Mouse (Mus musculus): ENCODE data around the gene Ppp1r1a. TPM values are rescaled to one million over a fixed set of nuclear protein-coding genes. Genes with fewer than 3 reads are reported as not detected.

Ppp1r1a gene
- not detected for polyA plus RNA-seq (2014; fragmentation: Illumina TruSeq; extraction: RNeasy Lipid Tissue Mini Kit (QIAGEN cat#74804); ENCODE audit: low replicate concordance)

GRCm38 (mm10) chr15:103537822-103538213 lies at the start of gene Ppp1r1a:
Gene Ppp1r1a (minus strand): TSS chr15:103538003.

GRCm38 (mm10) chr15:103564981-103565380 lies 27.2 kb upstream of the Ppp1r1a start, which contains the start of gene Glycam1:
Gene Glycam1 (minus strand): TSS chr15:103565081.

GRCm38 (mm10) chr15:103502435-103503250 lies 35.2 kb downstream of the Ppp1r1a start, which contains the start of gene Pde1b:
Gene Pde1b (plus strand): TSS chr15:103503034.

Other genes starting within 250 kb of the Ppp1r1a start
- not detected for gene Gpr84, start 227.4 kb downstream of the Ppp1r1a start, polyA plus RNA-seq (2014; fragmentation: Illumina TruSeq; extraction: RNeasy Lipid Tissue Mini Kit (QIAGEN cat#74804); ENCODE audit: low replicate concordance)
- gene Zfp385a, start 197.9 kb downstream of the Ppp1r1a start, polyA plus RNA-seq (2014; fragmentation: Illumina TruSeq; extraction: RNeasy Lipid Tissue Mini Kit (QIAGEN cat#74804); ENCODE audit: low replicate concordance), result not detected
- gene Itga5, start 171.2 kb downstream of the Ppp1r1a start, polyA plus RNA-seq (2014; fragmentation: Illumina TruSeq; extraction: RNeasy Lipid Tissue Mini Kit (QIAGEN cat#74804); ENCODE audit: low replicate concordance), result not detected
- not detected for gene Gtsf1, start 107.5 kb downstream of the Ppp1r1a start, polyA plus RNA-seq (2014; fragmentation: Illumina TruSeq; extraction: RNeasy Lipid Tissue Mini Kit (QIAGEN cat#74804); ENCODE audit: low replicate concordance)
- not detected for gene Gtsf2, start 89.5 kb downstream of the Ppp1r1a start, polyA plus RNA-seq (2014; fragmentation: Illumina TruSeq; extraction: RNeasy Lipid Tissue Mini Kit (QIAGEN cat#74804); ENCODE audit: low replicate concordance)
- gene Nckap1l, start 84.2 kb downstream of the Ppp1r1a start, polyA plus RNA-seq (2014; fragmentation: Illumina TruSeq; extraction: RNeasy Lipid Tissue Mini Kit (QIAGEN cat#74804); ENCODE audit: low replicate concordance), result 7.4 TPM
- gene Pde1b, start 35.0 kb downstream of the Ppp1r1a start, polyA plus RNA-seq (2014; fragmentation: Illumina TruSeq; extraction: RNeasy Lipid Tissue Mini Kit (QIAGEN cat#74804); ENCODE audit: low replicate concordance), result 1.2 TPM
- gene Glycam1, start 27.1 kb upstream of the Ppp1r1a start, polyA plus RNA-seq (2014; fragmentation: Illumina TruSeq; extraction: RNeasy Lipid Tissue Mini Kit (QIAGEN cat#74804); ENCODE audit: low replicate concordance), result 3.4 TPM
- gene Mucl1, start 217.5 kb upstream of the Ppp1r1a start, polyA plus RNA-seq (2014; fragmentation: Illumina TruSeq; extraction: RNeasy Lipid Tissue Mini Kit (QIAGEN cat#74804); ENCODE audit: low replicate concordance), result not detected

All from small intestine, adult 10 weeks (tissue).